Mouse (Mus musculus): ENCODE measurements at regions not wholly inside any gene's neighbourhood (a gene's known extent, or its start where the extent isn't known, plus 50 kb on each side); places are given as distances from the start of the nearest gene placed in this dataset.

DNA sequence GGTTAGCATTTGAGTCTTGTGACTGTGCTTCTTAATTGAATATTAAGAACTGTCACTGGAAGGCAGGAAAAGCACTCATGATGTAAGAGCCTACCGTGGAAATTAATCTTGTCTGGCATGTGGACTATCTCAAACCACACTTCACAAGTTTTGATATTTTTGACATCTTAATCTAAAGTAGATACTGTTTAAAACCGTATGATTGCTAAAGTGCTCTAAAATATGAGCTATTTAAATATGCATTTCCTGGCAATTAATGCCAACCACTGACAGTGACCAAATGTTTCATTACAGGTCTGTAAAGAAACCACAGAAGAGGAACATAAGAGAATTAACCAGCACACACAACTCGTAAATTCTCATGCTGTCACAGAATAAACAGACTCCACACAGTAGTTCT is 576.0 kb downstream of the Efna5 start:
- no peak for TF ChIP-seq POLR2A (IDR thresholded peaks at IDR 0.05; ENCODE audit: extremely low read depth, insufficient read depth, low read length)
- TF ChIP-seq CTCF (IDR thresholded peaks at IDR 0.05; ENCODE audit: extremely low read depth, insufficient read depth, low read length), result no peak
